In genomic region chr2:68467085-68467978, GRCm38 (mm10) we compare ENCODE assay signal across 26 mouse cellular contexts. TPM values are rescaled to one million over a fixed set of nuclear protein-coding genes. Genes with fewer than 3 reads are reported as not detected.
DNase-seq lines count a peak whose midpoint lies in the region; ATAC-seq and TF ChIP-seq lines count a peak whose summit lies in the region.
"Had no signal": no experiment of that assay in that cellular context is flagged by ENCODE, and none has a peak within 500 bp of the region (broad histone marks: within the 10 kb centered on the region; RNA-seq: fewer than 3 reads in every experiment).

No protein-coding gene starts in this region.

- peak overlapping the region; percentile 91 for H3K27ac ChIP-seq in heart, embryonic 12.5 days (ENCODE audit: poor library complexity, severe bottlenecking)
- H3K27ac ChIP-seq in lung, embryonic 14.5 days (ENCODE audit: low read depth) = peak overlapping the region; percentile 72
- peak overlapping the region; percentile 12; the same call in 1 of the 2 replicates for H3K27ac ChIP-seq in testis, adult 2 months (ENCODE audit: control insufficient read depth, insufficient read depth, low read depth, low read length)
- H3K27ac ChIP-seq: embryonic facial prominence, embryonic 12.5 days; hindbrain, embryonic 12.5 days; hindbrain, postnatal 0 days; intestine, embryonic 15.5 days; left cerebral cortex, adult 2 months; limb, embryonic 12.5 days; liver, embryonic 15.5 days; midbrain, embryonic 10.5 days; midbrain, embryonic 15.5 days; neural tube, embryonic 15.5 days; stomach, embryonic 15.5 days had no signal

- no peak for TF ChIP-seq CTCF in lung, embryonic 14.5 days (IDR thresholded peaks at IDR 0.05; ENCODE audit: low read depth)
- no peak for TF ChIP-seq CTCF in testis, adult 2 months (IDR thresholded peaks at IDR 0.05; ENCODE audit: control insufficient read depth, insufficient read depth, insufficient replicate concordance, low read depth, low read length)

- no peak for TF ChIP-seq POLR2A in testis, adult 2 months (IDR thresholded peaks at IDR 0.05; ENCODE audit: control insufficient read depth, low read depth, low read length)

- peaks cover 61% of the 10 kb centered on the region for H3K4me1 ChIP-seq in heart, embryonic 12.5 days (replicated peaks)
- H3K4me1 ChIP-seq in lung, embryonic 14.5 days (ENCODE audit: insufficient read depth) = peaks cover 22% of the 10 kb centered on the region
- peaks cover 20% of the 10 kb centered on the region for H3K4me1 ChIP-seq in testis, adult 2 months (ENCODE audit: control insufficient read depth, insufficient read depth, low read length)

- no peaks in the 10 kb centered on the region for H3K27me3 ChIP-seq in heart, embryonic 12.5 days (replicated peaks)
- no peaks in the 10 kb centered on the region for H3K27me3 ChIP-seq in lung, embryonic 14.5 days (ENCODE audit: insufficient read depth, low read length)
- no peaks in the 10 kb centered on the region for H3K27me3 ChIP-seq in testis, adult 2 months (ENCODE audit: control insufficient read depth, insufficient read depth, low read length)
- H3K27me3 ChIP-seq: embryonic facial prominence, embryonic 12.5 days; hindbrain, embryonic 12.5 days; intestine, embryonic 15.5 days; midbrain, embryonic 15.5 days; neural tube, embryonic 15.5 days; stomach, embryonic 15.5 days had no signal

- no peaks in the 10 kb centered on the region for H3K9me3 ChIP-seq in heart, embryonic 12.5 days (replicated peaks)
- H3K9me3 ChIP-seq in lung, embryonic 14.5 days (ENCODE audit: low read depth, low read length) = no peaks in the 10 kb centered on the region
- H3K9me3 ChIP-seq: embryonic facial prominence, embryonic 12.5 days; hindbrain, embryonic 12.5 days; intestine, embryonic 15.5 days; limb, embryonic 12.5 days; liver, embryonic 15.5 days; midbrain, embryonic 10.5 days; midbrain, embryonic 15.5 days; neural tube, embryonic 15.5 days; stomach, embryonic 15.5 days had no signal

- H3K4me3 ChIP-seq in heart, embryonic 12.5 days = no peak overlapping the region
- H3K4me3 ChIP-seq in lung, embryonic 14.5 days (ENCODE audit: low read depth, low read length) = no peak overlapping the region
- no peak overlapping the region for H3K4me3 ChIP-seq in testis, adult 2 months (ENCODE audit: control insufficient read depth, low read depth, low read length)
- H3K4me3 ChIP-seq: embryonic facial prominence, embryonic 12.5 days; hindbrain, embryonic 12.5 days; intestine, embryonic 15.5 days; left cerebral cortex, adult 2 months; limb, embryonic 12.5 days; liver, embryonic 15.5 days; midbrain, embryonic 10.5 days; midbrain, embryonic 15.5 days; neural tube, embryonic 15.5 days; stomach, embryonic 15.5 days had no signal

- peak overlapping the region; percentile 61 for H3K9ac ChIP-seq in heart, embryonic 12.5 days
- no peak overlapping the region for H3K9ac ChIP-seq in lung, embryonic 14.5 days
- H3K9ac ChIP-seq: embryonic facial prominence, embryonic 12.5 days; hindbrain, embryonic 12.5 days; intestine, embryonic 15.5 days; limb, embryonic 12.5 days; liver, embryonic 15.5 days; midbrain, embryonic 15.5 days; neural tube, embryonic 15.5 days; stomach, embryonic 15.5 days had no signal

- H3K4me2 ChIP-seq in heart, embryonic 12.5 days = peak overlapping the region; percentile 50
- peak overlapping the region; percentile 20; the same call in 1 of the 2 replicates for H3K4me2 ChIP-seq in lung, embryonic 14.5 days
- H3K4me2 ChIP-seq: embryonic facial prominence, embryonic 12.5 days; hindbrain, embryonic 12.5 days; intestine, embryonic 15.5 days; limb, embryonic 12.5 days; liver, embryonic 15.5 days; midbrain, embryonic 15.5 days; neural tube, embryonic 15.5 days; stomach, embryonic 15.5 days had no signal

- peaks cover 8% of the 10 kb centered on the region; the same call in 1 of the 2 replicates for H3K36me3 ChIP-seq in heart, embryonic 12.5 days
- H3K36me3 ChIP-seq in lung, embryonic 14.5 days (ENCODE audit: insufficient read depth) = no peaks in the 10 kb centered on the region
- H3K36me3 ChIP-seq in testis, adult 2 months (ENCODE audit: control insufficient read depth, insufficient read depth, low read length) = no peaks in the 10 kb centered on the region
- H3K36me3 ChIP-seq: embryonic facial prominence, embryonic 12.5 days; hindbrain, embryonic 12.5 days; intestine, embryonic 15.5 days; limb, embryonic 12.5 days; liver, embryonic 15.5 days; midbrain, embryonic 15.5 days; neural tube, embryonic 15.5 days; stomach, embryonic 15.5 days had no signal

- 41% methylated on average over 9 of the region's 9 CpGs for WGBS in heart, embryonic 12.5 days
- WGBS in lung, embryonic 14.5 days = 54% methylated on average over 9 of the region's 9 CpGs

- ATAC-seq in heart, embryonic 12.5 days (ENCODE audit: insufficient number of reproducible peaks, low FRiP score) = no peak
- no peak for ATAC-seq in lung, embryonic 14.5 days (ENCODE audit: insufficient read depth)
- ATAC-seq: forebrain, embryonic 14.5 days; hindbrain, postnatal 0 days; intestine, embryonic 15.5 days; midbrain, embryonic 15.5 days had no signal

- DNase-seq in heart, adult 9 months (ENCODE audit: low spot score in 2 of 2) = no peak
- DNase-seq in lung, embryonic 14.5 days = peak; percentile 28
- DNase-seq in lung, postnatal 10 days = no peak
- DNase-seq in testis, postnatal 14 days (ENCODE audit: low spot score) = no peak
- DNase-seq in ovary, adult 18-20 months (ENCODE audit: low spot score) = no peak
- DNase-seq: adrenal gland, postnatal 25 days; B cell, adult 2 months; cerebellum, adult 11-12 months; embryo, embryonic 11 days; gastrocnemius, postnatal 14 days; kidney, postnatal 25 days; right cerebral cortex, postnatal 25 days had no signal

RNA-seq across cellular contexts. Expression of gene Stk39, which starts 4.7 kb away (rescaled TPM):
- 75.5 and 77.2 TPM in 2 replicates for polyA plus RNA-seq in heart, embryonic 12.5 days (2016; fragmentation: Nextera tagmentation; extraction: Ambion mirVana)
- 27.6 and 28.0 TPM in 2 replicates for polyA plus RNA-seq in lung, embryonic 14.5 days (2014; fragmentation: Nextera tagmentation; extraction: Ambion mirVana)
- 118 and 142 TPM in 2 replicates for polyA plus RNA-seq in testis, adult 2 months (2012; rRNA removed)

Comparison
In these comparisons a context has a peak if more than half of its experiments do, and no peak if none do; other contexts are left out.
1. H3K27ac ChIP-seq: peak in every context shown above with its lines; median percentile 91 in heart, embryonic 12.5 days; 72 in lung, embryonic 14.5 days; 12 in testis, adult 2 months.